ENCODE assay signal across 8 mouse cellular contexts in genomic region chr1:120264861-120265686, GRCm38 (mm10). TPM values are rescaled to one million over a fixed set of nuclear protein-coding genes. Genes with fewer than 3 reads are reported as not detected.
DNase-seq lines count a peak whose midpoint lies in the region; ATAC-seq lines count a peak whose summit lies in the region.

No protein-coding gene starts in this region.

- peak; percentile 77 for DNase-seq in ES-CJ7 (ENCODE audit: low read depth, low spot score)
- DNase-seq in cerebellum, adult 11-12 months = peak; percentile 34
- peak; percentile 87 for DNase-seq in heart, postnatal 25 days (ENCODE audit: low spot score)
- DNase-seq in layer of hippocampus, adult 18-20 months (ENCODE audit: low spot score in 2 of 2) = peak; percentile 51 to 57
- peak; percentile 92 to 94 for DNase-seq in lung, adult 18-20 months
- DNase-seq in testis, postnatal 10 days (ENCODE audit: low spot score) = peak; percentile 90

- peak overlapping the region; percentile 92 for H3K4me2 ChIP-seq in forebrain, embryonic 15.5 days (replicated peaks)
- peak overlapping the region; percentile 94 for H3K4me2 ChIP-seq in neural tube, embryonic 14.5 days (ENCODE audit: low read depth, low read length)

- WGBS in forebrain, embryonic 15.5 days = 2% methylated on average over 40 of the region's 40 CpGs
- 1% methylated on average over 40 of the region's 40 CpGs for WGBS in neural tube, embryonic 14.5 days

- no peaks in the 10 kb centered on the region for H3K36me3 ChIP-seq in forebrain, embryonic 15.5 days
- H3K36me3 ChIP-seq in neural tube, embryonic 14.5 days (ENCODE audit: control insufficient read depth, insufficient read depth, low read length) = no peaks in the 10 kb centered on the region

- peaks cover 11% of the 10 kb centered on the region for H3K4me1 ChIP-seq in forebrain, embryonic 15.5 days
- 0 out of 2 replicates have a peak, but pooled peaks cover 3% of the 10 kb centered on the region for H3K4me1 ChIP-seq in neural tube, embryonic 14.5 days (ENCODE audit: control insufficient read depth, insufficient read depth, low read length)

- intact Hi-C loops in heart, postnatal 25 days (cut with DNase I) = loop anchor here (2.0 kb wide), 1 partner anchor 16 kb away; no protein-coding TSS in a partner anchor

- H3K27ac ChIP-seq in forebrain, embryonic 15.5 days (replicated peaks) = no peak overlapping the region
- H3K27ac ChIP-seq in neural tube, embryonic 14.5 days (ENCODE audit: low read depth, low read length) = no peak overlapping the region

- H3K9me3 ChIP-seq in forebrain, embryonic 15.5 days = no peaks in the 10 kb centered on the region
- no peaks in the 10 kb centered on the region for H3K9me3 ChIP-seq in neural tube, embryonic 14.5 days (ENCODE audit: control insufficient read depth, low read length)

- H3K27me3 ChIP-seq in forebrain, embryonic 15.5 days = no peaks in the 10 kb centered on the region
- no peaks in the 10 kb centered on the region for H3K27me3 ChIP-seq in neural tube, embryonic 14.5 days (ENCODE audit: control insufficient read depth, insufficient read depth, low read length)

- peak overlapping the region; percentile 45 for H3K9ac ChIP-seq in forebrain, embryonic 15.5 days (replicated peaks)
- peak overlapping the region; percentile 47 for H3K9ac ChIP-seq in neural tube, embryonic 14.5 days (replicated peaks; ENCODE audit: low read depth, low read length)

- peak overlapping the region; percentile 45 for H3K4me3 ChIP-seq in forebrain, embryonic 15.5 days
- peak overlapping the region; percentile 44 for H3K4me3 ChIP-seq in neural tube, embryonic 14.5 days (ENCODE audit: low read depth, low read length)

- ATAC-seq in forebrain, embryonic 15.5 days (replicated peaks) = peak; percentile 85
- ATAC-seq in neural tube, embryonic 14.5 days (ENCODE audit: low read depth) = peak; percentile 89

RNA-seq across cellular contexts. Expression of gene Steap3, which starts 7.4 kb away (rescaled TPM):
- polyA plus RNA-seq in forebrain, embryonic 15.5 days (2015; fragmentation: Nextera tagmentation; extraction: Ambion mirVana) = 2.2 TPM in 2 replicates
- total RNA-seq in heart, postnatal 25 days (2021) = 10 to 100 TPM; 26.8 to 35.9 TPM
- total RNA-seq in layer of hippocampus, adult 18-20 months (2021) = 1 to 10 TPM; 5.4 to 6.3 TPM
- polyA plus RNA-seq in neural tube, embryonic 14.5 days (2014; fragmentation: Nextera tagmentation; extraction: Ambion mirVana) = 1.7 and 3.0 TPM in 2 replicates

Comparison
In these comparisons a context has a peak if more than half of its experiments do, and no peak if none do; other contexts are left out.
1. DNase-seq: peak in every context shown above with its lines; median percentile 93 in lung, adult 18-20 months; 90 in testis, postnatal 10 days; 87 in heart, postnatal 25 days; 77 in ES-CJ7; 54 in layer of hippocampus, adult 18-20 months; 34 in cerebellum, adult 11-12 months.